Mouse (Mus musculus) neural tube, embryonic 13.5 days (tissue): ENCODE measurements around the gene Zfp74. TPM values are rescaled to one million over a fixed set of nuclear protein-coding genes. Genes with fewer than 3 reads are reported as not detected.

Source experiments
- ATAC-seq: fragments of 200-750 bp; cut with Nextera tagmentation; 2 replicates; pipeline ENCODE4 v1.8.0; 2017; ENCODE audit warnings: low read depth, mild to moderate bottlenecking, moderate TSS enrichment, moderate library complexity
- H3K27ac ChIP-seq: fragments of 300-500 bp; sonication (generic); replicated peaks from 2 replicates; pipeline ENCODE4 v1.5.1; 2015; ENCODE audit warnings: moderate library complexity, mild to moderate bottlenecking, inconsistent platforms
- H3K27me3 ChIP-seq: fragments of 300-500 bp; sonication (generic); 2 replicates; pipeline ENCODE4 v1.6.1; 2015; ENCODE audit warnings: mild to moderate bottlenecking, inconsistent platforms
- H3K36me3 ChIP-seq: fragments of 300-500 bp; sonication (generic); 2 replicates; pipeline ENCODE4 v1.6.1; 2015; ENCODE audit warnings: mild to moderate bottlenecking, inconsistent platforms
- H3K4me1 ChIP-seq: fragments of 300-500 bp; sonication (generic); replicated peaks from 2 replicates; pipeline ENCODE4 v1.6.1; 2015; ENCODE audit warnings: inconsistent platforms
- H3K4me2 ChIP-seq: fragments of 300-500 bp; sonication (generic); 2 replicates; pipeline ENCODE4 v1.6.1; 2015; ENCODE audit warnings: inconsistent platforms, mild to moderate bottlenecking, moderate library complexity
- H3K4me3 ChIP-seq: fragments of 300-500 bp; sonication (generic); 2 replicates; pipeline ENCODE4 v1.5.1; 2015; ENCODE audit warnings: mild to moderate bottlenecking, inconsistent platforms
- H3K9ac ChIP-seq: fragments of 300-500 bp; sonication (generic); 2 replicates; pipeline ENCODE4 v1.6.1; 2015; ENCODE audit warnings: moderate library complexity, mild to moderate bottlenecking, inconsistent platforms
- H3K9me3 ChIP-seq: fragments of 300-500 bp; sonication (generic); 2 replicates; pipeline ENCODE4 v1.6.1; 2016; ENCODE audit warnings: inconsistent platforms
- WGBS: fragments of 180-500 bp; shearing (Covaris S2); methylation state at CpG from one replicate; pipeline ENCODE4 v1.1.7; 2015; 5-methylcytosine and 5-hydroxymethylcytosine counted together
- microRNA-seq: library from miRNA; unstranded; fragments of <30 nt; microRNA quantifications from one replicate; pipeline ENCODE4, GENCODE M21; 2016
- polyA plus RNA-seq: library from polyadenylated mRNA; unstranded; fragments of >200 nt; fragmentation: Nextera tagmentation; extraction: Ambion mirVana; gene quantifications from 2 replicates; pipeline ENCODE4 v1.2.1, GENCODE M21; 2015

Zfp74 gene
- polyA plus RNA-seq, 1 experiment from 2014 or later: 15.0 TPM

GRCm38 (mm10) chr7:29905966-29906681, 47.8 kb downstream of the Zfp74 start, which contains the start of gene Zfp27:
Zfp27 (minus strand) TSS chr7:29906572.
- Histone ChIP-seq H3K4me3 (peak within 1 kb of the TSS; percentile 54), H3K27ac (peak within 1 kb of the TSS; percentile 99), H3K9ac (peak within 1 kb of the TSS; percentile 77), H3K27me3 (no peaks in the 10 kb centered on the region), H3K4me2 (peak within 1 kb of the TSS; percentile 65), H3K9me3 (no peaks in the 10 kb centered on the region), H3K36me3 (peaks cover 25% of the 10 kb centered on the region), H3K4me1 (peaks cover 29% of the 10 kb centered on the region)
- peak; percentile 85 for ATAC-seq
- 1% methylated on average over 22 of the region's 22 CpGs for whole genome bisulfite sequencing

GRCm38 (mm10) chr7:29904101-29904500, 49.8 kb downstream of the Zfp74 start:
- H3K9ac ChIP-seq: no peak overlapping the region
- no peak for ATAC-seq
- no peak overlapping the region for H3K27ac ChIP-seq
- no peaks in the 10 kb centered on the region for H3K27me3 ChIP-seq
- H3K36me3 ChIP-seq: peaks cover 42% of the 10 kb centered on the region
- H3K4me2 ChIP-seq: no peak overlapping the region
- peaks cover under 1% of the 10 kb centered on the region; the same call in 1 of the 2 replicates for H3K9me3 ChIP-seq
- H3K4me1 ChIP-seq: peaks cover 8% of the 10 kb centered on the region
- H3K4me3 ChIP-seq: no peak overlapping the region
- WGBS: 89% methylated on average over 4 of the region's 4 CpGs

- Histone ChIP-seq H3K27me3 (no peaks in the 10 kb centered on the region), H3K9ac (no peak overlapping the region), H3K9me3 (peaks cover 43% of the 10 kb centered on the region), H3K4me3 (no peak overlapping the region), H3K27ac (no peak overlapping the region), H3K36me3 (peaks cover 93% of the 10 kb centered on the region), H3K4me2 (no peak overlapping the region), H3K4me1 (no peaks in the 10 kb centered on the region)
- ATAC-seq: no peak
- 97% methylated on average over 4 of the region's 4 CpGs for WGBS
These were observed 55.5 kb downstream of the Zfp74 start for GRCm38 (mm10) chr7:29898351-29898750.

GRCm38 (mm10) chr7:29892756-29893155, 61.1 kb downstream of the Zfp74 start:
- no peak overlapping the region for H3K4me3 ChIP-seq
- H3K9ac ChIP-seq: no peak overlapping the region
- H3K4me2 ChIP-seq: no peak overlapping the region
- H3K27ac ChIP-seq: no peak overlapping the region
- no peak for ATAC-seq
- H3K4me1 ChIP-seq: no peaks in the 10 kb centered on the region
- H3K27me3 ChIP-seq: no peaks in the 10 kb centered on the region
- peaks cover 88% of the 10 kb centered on the region for H3K36me3 ChIP-seq
- H3K9me3 ChIP-seq: peaks cover 64% of the 10 kb centered on the region
- 93% methylated on average over 4 of the region's 4 CpGs for WGBS

GRCm38 (mm10) chr7:29890501-29890900, 63.4 kb downstream of the Zfp74 start:
- Histone ChIP-seq H3K4me1 (no peaks in the 10 kb centered on the region), H3K27me3 (no peaks in the 10 kb centered on the region), H3K27ac (no peak overlapping the region), H3K4me3 (no peak overlapping the region), H3K9ac (no peak overlapping the region), H3K4me2 (no peak overlapping the region), H3K36me3 (peaks cover 66% of the 10 kb centered on the region), H3K9me3 (peaks cover 76% of the 10 kb centered on the region)
- 94% methylated on average over 7 of the region's 7 CpGs for WGBS
- ATAC-seq: no peak

- no peak overlapping the region for H3K4me2 ChIP-seq
- H3K4me3 ChIP-seq: no peak overlapping the region
- 92% methylated on average over 7 of the region's 7 CpGs for WGBS
- no peaks in the 10 kb centered on the region for H3K4me1 ChIP-seq
- no peaks in the 10 kb centered on the region for H3K27me3 ChIP-seq
- H3K9ac ChIP-seq: no peak overlapping the region
- no peak overlapping the region for H3K27ac ChIP-seq
- no peak for ATAC-seq
- H3K9me3 ChIP-seq: peaks cover 14% of the 10 kb centered on the region
- H3K36me3 ChIP-seq: peaks cover 28% of the 10 kb centered on the region
These were observed 73.0 kb downstream of the Zfp74 start for GRCm38 (mm10) chr7:29880916-29881315.

Small RNA genes within 50 kb of the gene (microRNA-seq; reads per million reads assigned to microRNA genes)
- not detected for gene Mir7668

Other genes starting within 250 kb of the Zfp74 start
- gene Catsperg2, start 227.1 kb downstream of the Zfp74 start, polyA plus RNA-seq: 0.22 and 0.37 TPM in 2 replicates
- gene Zfp84, start 185.5 kb downstream of the Zfp74 start, polyA plus RNA-seq: 13.3 and 17.7 TPM in 2 replicates
- gene Zfp30, start 170.1 kb downstream of the Zfp74 start, polyA plus RNA-seq: 11.0 and 11.9 TPM in 2 replicates
- 26.8 and 27.6 TPM in 2 replicates for gene Zfp790, start 138.0 kb downstream of the Zfp74 start, polyA plus RNA-seq
- 12.9 and 14.2 TPM in 2 replicates for gene Zfp940, start 100.4 kb downstream of the Zfp74 start, polyA plus RNA-seq
- 18.3 and 19.0 TPM in 2 replicates for gene Zfp420, start 94.1 kb downstream of the Zfp74 start, polyA plus RNA-seq
- gene Zfp27, start 47.5 kb downstream of the Zfp74 start, polyA plus RNA-seq: 17.1 and 17.6 TPM in 2 replicates
- 6.3 and 6.7 TPM in 2 replicates for gene Zfp383, start 45.9 kb downstream of the Zfp74 start, polyA plus RNA-seq
- gene Zfp568, start 29.9 kb upstream of the Zfp74 start, polyA plus RNA-seq: 5.5 and 6.5 TPM in 2 replicates
- gene Zfp14, start 97.3 kb upstream of the Zfp74 start, polyA plus RNA-seq: 9.9 and 11.3 TPM in 2 replicates
- 12.0 and 14.2 TPM in 2 replicates for gene Zfp82, start 118.8 kb upstream of the Zfp74 start, polyA plus RNA-seq
- 1.2 and 1.5 TPM in 2 replicates for gene Gm26920, start 136.3 kb upstream of the Zfp74 start, polyA plus RNA-seq
- gene Zfp566, start 136.4 kb upstream of the Zfp74 start, polyA plus RNA-seq: 16.2 and 16.4 TPM in 2 replicates
- 102 and 106 TPM in 2 replicates for gene Zfp260, start 140.7 kb upstream of the Zfp74 start, polyA plus RNA-seq
- 13.4 and 13.8 TPM in 2 replicates for gene Zfp382, start 167.9 kb upstream of the Zfp74 start, polyA plus RNA-seq
- gene Zfp146, start 215.7 kb upstream of the Zfp74 start, polyA plus RNA-seq: 14.2 TPM in 2 replicates
- gene Cox7a1, start 230.1 kb upstream of the Zfp74 start, polyA plus RNA-seq: 5.3 and 6.9 TPM in 2 replicates
- gene Capns1, start 244.7 kb upstream of the Zfp74 start, polyA plus RNA-seq: 79.5 and 83.0 TPM in 2 replicates